Mouse (Mus musculus): ENCODE results near the gene Prkn.
A peak's percentile ranks its signal among the peaks of the same experiment; 100 is the strongest.
"Not testable (repeated sequence)": the region's sequence is repeated elsewhere in the genome, so short reads cannot be mapped to it uniquely, and the experiment has no call there.

Prkn gene

DNA sequence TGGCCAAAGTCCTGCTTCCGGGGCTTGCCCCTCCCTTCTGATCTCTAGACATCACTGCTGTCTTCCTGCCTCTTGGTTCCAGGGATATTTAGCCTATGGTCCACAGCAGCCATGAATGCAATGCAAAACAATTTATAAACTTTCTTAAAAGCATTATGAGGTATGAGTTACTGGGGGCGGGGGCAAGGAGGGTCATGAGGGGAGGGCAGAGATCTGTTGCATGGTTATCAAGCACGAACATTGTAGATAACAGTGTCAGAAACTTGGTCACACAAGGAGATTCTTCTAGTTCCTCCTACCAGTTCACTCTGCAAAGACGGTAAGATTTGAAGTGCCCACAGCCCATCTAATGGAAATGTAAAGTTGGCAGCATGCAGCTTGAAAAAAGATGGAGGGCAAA is 1149.1 kb downstream of the Prkn start:
- DNase-seq (ENCODE audit: low spot score): no peak

DNA sequence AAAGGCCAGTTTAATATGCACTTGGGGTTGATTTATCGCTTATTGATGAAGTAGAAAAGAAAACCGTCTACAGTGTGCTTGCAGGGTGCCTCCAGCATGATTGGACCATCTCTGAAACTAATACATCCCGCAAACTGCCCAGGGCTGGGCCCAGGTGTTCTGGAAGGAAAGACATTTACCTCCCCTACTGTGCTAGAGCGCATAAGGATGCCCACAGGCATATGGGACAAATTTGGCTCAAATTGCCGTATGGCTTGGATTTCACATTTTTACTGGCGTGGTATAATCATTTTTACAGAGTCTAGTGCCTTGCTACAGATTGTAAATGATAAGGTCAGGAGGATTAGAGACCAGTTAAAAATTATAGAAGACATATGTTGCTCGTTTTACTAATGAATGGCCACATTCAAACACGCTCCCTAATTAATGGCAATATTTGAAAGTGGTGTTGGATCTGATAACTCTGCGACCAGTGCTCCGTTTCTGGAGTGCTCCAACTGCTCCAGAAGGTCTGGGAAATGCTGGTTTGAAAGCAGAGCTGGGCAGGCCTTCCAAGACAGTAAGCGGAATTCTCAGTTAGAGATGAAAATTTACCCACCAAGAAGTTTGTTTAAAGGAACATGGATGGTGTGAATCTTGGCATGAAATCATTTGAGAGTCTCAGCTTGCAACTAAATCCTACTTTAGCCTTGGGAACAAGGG is 1150.4 kb downstream of the Prkn start:
- DNase-seq (ENCODE audit: low spot score): no peak

DNA sequence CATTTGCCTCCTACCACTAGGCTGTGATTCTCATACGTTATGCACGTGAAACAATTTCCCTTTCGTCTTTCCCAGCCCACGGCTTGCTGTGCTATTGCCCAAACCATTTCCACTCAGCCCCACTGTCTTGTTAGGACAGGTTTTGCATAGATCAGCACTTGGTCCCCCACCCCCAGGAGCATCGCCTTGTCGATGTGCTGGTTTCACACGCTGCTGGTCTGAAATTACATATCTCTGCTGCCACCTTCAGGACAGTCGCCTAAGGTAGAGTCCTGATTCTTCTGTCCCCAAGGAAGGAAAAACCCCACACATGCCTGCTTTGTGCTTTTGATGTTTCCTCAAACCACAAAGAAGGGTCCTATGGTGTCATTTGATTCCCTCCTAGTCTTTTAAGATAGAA is 1153.1 kb downstream of the Prkn start:
- DNase-seq (ENCODE audit: low spot score): peak; percentile 80

DNA sequence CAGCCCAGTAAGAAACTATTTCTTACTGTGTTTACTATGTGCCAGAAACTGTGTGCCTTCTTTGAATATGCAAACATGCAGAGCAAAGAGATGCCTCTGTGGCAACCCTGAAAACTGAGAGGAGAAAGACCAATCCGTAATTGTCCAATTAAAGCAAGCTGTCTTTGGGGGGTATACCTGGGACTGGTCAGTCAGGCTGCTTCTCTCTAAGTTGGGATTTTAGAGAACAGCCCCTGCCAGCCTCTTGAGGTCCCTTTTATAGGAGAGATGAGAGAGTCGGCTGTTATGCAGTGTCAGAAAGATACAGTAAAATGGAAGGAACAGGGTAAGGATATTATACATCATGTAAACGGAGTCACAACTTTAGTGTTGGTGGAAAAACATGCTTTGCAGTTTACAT is 1154.1 kb downstream of the Prkn start:
- DNase-seq (ENCODE audit: low spot score): no peak

DNA sequence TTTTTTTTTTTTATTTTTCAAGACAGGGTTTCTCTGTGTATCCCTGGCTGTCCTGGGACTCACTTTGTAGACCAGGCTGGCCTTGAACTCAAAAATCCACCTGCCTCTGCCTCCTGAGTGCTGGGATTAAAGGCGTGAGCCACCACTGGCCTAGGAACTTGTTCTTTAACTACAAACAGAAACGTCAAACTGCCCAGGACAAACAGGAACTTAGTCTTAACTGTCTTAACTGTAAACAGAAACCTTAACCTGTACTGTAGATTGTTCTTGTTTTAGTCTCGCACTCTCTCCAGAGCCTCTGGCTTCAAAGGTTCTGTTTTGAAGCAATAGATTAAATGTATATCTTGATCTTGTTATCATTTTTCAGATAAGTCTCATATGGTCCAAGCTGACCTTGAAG is 1154.6 kb downstream of the Prkn start:
- DNase-seq (ENCODE audit: low spot score): not testable (repeated sequence)

DNA sequence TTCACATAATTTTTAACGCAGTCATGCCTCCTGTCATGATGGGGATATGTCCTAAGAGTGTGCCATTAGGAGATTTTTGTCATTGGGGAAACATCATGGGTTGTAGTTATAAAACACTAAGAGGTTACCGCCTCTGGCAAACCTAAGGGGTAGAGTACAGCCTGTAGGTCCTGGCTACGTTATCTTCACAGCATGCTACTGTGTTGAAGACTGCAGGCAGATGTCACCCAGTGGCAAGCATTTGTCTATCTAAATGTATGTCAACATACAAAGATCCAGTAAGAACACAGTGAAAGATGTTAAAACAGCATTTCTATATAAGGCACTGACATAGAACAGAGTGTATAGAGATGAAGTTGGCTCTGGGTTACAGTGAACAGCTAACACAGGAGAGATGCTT is 1155.3 kb downstream of the Prkn start:
- DNase-seq (ENCODE audit: low spot score): no peak

DNA sequence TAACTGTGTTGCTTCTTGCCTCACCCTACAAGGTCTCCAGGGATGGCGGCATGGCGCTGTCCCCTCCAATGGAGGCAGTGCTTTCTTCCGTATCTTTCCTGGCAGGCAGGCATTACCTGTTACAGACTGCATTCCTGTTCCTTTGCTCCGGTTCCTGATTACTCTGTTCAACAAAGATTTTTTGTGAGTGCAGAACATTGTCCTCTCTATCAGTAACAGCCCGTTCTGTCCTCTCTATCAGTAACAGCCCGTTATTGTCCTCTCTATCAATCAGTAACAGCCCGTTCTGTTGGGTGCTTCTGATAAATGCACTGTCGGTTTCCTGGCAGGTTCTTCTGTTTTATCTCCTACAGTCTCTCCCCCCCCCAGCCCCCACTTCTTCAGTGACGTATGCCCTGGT is 1156.1 kb downstream of the Prkn start:
- no peak for DNase-seq (ENCODE audit: low spot score)

DNA sequence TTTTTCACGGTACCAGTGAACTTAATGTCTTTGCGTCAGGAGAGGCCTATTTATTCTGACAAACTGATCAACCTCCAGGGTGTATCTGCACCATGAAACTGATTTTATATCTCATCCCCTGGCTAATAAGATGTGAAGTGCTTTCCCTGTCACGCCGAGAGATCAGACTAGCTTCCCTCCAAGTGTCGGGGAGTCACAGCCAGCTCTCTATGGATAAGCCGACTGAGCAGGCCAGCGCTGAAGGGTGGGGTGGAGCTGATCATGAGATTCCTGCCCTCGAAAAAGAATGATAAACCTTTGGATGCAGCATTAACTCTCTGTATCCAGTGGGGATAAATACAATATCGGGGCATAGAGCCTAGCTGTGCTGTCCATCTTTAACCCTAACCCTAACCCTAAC is 1160.1 kb downstream of the Prkn start:
- DNase-seq (ENCODE audit: low spot score): no peak

DNA sequence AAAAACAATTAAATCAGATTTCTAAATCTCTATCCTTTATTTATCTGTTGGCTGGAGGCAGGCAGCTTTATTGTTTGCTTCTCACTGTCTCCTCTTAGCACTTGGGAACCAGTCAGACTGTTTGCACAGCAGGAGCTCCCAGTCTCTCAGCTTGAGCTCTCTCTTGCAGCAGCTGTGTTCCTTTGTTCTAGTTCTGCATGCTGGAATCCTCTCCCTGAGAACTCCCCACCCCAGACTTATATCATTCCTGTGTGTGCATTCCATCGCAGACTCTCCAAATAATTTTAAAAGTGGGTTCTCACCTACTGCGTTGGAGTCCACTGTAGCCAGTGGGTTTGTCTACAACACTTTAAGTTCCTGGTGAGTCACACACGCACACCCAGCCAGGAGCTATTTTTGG is 1181.1 kb downstream of the Prkn start:
- no peak for DNase-seq (ENCODE audit: low spot score)

DNA sequence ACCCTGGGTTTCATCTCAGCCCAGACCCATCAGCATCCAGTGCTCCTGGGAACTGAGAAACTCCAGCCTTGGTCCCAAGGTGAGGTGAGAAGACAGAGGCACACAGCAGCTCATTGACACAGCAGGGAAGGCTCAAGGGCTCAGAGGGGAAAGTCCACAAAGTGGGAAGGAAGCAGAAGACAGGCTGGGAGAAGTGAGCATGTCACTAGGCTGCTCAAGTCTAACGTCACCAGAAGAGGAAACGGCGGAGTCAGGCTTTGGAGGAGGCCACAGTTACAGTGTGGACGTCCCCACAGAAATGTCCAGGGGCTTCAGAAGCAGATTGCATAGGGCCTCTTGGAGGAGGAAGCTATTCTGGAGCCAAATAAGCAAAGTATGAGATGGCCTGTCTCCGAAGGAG is 1189.2 kb downstream of the Prkn start:
- DNase-seq (ENCODE audit: low spot score): no peak

DNA sequence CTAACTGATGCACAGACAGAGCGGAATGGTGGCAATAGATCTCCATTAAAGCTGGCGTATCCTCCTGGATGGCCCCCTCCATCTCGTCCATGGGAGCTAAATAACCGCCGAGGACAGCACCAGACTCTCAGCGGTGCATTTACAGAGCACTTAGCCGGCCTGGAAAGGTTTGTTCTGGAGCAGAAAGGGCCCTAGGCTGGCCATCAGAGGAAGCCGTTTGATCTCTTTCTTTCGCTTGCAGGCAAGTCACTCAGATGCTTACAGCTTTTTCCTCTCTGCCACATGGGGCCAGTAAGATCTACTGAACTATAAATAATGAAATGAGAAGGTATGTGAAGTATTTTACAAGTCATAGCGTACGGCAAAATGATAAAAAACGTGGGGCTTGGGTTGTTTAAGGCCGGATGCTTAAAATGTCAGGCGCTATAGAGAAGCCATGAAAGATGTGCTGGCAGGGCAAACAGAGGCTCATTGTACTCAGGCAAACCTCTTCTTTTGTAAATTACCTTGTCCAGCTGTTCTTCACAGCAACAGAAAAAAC is 1189.8 kb downstream of the Prkn start:
- peak; percentile 70 for DNase-seq (ENCODE audit: low spot score)

DNA sequence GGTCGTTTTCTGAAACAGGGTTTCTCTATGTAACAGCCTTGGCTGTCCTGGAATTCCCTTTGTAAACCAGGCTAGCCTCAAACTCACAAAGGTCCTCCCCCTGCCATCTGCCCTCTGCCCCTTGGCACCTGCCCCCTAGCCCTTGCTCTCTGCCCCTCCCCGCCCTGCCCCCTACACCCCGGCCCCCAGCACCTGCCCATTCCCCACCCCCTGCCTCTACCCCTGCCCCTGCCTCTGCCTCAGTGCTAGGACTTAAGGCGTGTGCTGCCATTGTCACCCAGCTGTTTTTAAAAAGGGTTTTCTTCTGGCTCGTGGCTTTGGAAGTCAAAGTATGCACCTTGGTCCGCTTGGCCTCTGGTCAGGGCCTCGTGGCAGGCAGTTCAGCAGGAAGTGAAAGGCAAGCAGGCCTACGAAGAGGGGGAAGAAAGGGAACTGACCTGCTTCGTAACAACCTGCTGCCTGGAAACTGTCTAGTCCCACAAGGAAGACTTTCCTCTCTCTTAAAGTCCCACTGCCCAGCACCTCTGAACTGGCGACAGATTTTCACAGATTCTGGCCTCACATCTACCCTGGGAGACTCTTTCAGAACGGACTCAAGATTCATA is 1190.5 kb downstream of the Prkn start:
- peak; percentile 39 for DNase-seq (ENCODE audit: low spot score)

DNA sequence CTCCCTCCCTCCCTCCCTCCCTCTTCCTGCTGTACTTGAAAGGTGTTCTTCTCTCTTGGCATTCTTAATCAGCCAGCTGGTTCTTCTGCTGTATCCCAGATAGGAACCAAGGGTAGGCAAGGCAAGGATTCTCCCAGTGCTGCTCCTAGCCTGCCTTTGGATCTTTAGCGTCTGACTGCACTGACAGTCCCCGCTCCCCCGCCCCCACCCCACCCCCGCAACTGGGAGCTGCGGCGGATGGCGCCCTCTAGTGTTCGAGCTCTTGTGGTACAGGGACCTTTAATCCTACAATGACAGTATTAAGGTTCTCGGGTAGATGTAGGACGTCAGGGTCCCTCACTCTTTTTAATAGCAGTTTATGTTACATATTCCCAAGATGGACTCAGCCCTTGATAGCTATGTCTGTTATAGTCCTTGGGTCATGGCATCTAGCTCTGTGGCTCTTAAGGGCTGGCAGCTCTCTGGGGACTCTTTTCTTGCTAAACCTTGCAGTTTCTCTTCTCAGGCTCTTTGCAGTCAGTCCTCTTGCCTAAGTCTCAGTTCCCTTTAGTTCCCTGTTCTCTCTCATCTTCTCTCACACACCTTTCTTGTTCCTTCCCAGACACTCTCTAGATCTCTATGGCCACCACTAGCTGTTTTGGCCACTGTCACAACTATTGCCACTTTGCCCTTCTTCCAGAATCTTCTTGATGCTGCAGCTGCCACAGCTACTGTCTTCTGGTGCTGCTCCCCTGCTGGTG is 1191.2 kb downstream of the Prkn start:
- DNase-seq (ENCODE audit: low spot score): peak; percentile 81

DNA sequence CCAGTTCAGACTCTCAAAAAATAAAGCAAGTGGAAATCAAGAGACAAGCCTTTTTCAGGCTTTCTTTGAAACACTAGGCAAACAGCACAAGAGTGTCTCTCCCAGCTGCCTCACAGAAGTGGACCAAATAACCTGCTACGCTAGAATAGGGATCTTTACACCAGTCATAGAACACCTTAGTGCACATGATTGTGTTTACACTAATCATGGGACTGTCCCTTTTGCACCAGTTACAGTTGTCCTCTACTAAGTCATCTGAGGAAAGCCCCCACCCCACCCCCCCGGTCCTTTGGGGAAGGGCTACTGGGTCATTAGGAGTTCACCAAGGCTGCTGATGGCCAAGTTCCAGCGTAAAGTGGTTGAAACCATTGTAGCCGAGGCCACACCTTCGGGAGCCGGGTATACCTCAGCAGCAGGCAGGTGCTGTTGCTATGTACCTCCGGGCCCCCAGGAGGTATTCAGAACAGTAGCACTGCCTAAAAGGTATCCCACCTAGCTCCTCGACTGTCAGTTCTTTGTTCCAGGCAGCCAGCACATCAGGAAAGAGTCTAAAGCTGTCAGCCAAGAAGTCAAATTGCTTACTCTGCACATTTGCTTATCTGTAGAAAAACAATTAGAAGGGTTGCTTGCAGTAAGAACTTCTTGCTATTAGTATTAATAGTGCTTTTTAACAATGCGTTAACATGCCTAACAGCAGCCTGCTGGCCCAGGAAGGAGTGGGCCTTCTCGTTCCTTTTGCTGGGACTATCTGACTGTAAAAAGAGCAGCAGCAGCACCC is 1192.0 kb downstream of the Prkn start:
- DNase-seq (ENCODE audit: low spot score): no peak

DNA sequence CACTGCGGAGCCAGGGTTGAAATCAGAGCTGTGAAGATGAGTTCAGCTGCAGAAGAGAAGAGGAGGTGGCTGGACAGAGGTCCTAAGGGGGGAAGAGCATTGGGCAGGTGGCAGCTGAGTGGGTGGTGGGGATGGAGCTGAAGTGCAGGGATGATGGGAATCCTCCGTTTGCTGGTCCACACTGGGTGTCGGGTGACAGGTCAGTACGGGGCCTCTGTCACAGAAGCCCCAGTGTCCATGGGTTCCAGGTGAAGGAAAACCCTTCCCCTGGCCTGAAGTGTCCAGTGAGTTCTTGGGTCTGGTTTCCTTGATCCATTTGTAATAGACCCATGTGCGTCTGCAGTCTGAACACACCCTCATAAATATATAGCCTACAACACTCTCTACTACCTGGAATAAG is 1195.2 kb downstream of the Prkn start:
- DNase-seq (ENCODE audit: low spot score): no peak

DNA sequence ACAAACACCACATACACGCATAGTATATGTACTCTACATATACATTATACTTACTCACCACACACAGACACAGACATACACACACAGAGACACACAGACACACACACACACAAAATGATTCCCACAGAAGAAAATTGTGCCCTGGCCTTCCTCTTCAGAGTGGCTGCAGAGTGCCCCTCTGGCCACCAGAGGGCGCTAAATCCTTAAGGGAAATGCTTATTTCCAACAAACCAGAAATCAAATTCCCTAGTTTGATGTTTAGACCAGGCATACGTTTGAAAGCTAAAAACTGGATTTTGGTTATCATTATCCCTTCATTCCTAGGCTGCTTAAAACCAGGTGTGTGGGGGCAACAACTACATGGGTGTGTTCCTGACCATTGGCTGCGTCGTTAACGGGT is 1196.0 kb downstream of the Prkn start:
- peak; percentile 84 for DNase-seq (ENCODE audit: low spot score)

DNA sequence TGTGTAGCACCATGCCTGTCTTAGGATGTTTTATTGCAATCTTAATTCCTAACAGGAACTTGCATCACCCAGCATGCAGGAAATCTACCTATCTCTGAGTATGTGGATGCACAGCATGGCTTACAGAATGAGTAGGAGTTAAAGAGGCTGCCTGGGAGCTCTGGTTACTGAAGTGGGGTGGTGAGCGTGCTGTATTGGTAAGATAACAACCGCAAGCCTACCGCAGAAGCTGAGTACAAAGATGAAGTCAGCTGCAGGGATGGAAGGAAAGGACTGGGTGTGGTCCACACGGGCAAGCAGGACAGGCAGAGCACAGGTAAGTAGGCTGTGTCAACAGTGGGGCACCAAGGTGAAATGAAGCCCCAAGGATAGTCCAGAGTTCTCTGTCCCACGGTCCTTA is 1196.9 kb downstream of the Prkn start:
- DNase-seq (ENCODE audit: low spot score): no peak

DNA sequence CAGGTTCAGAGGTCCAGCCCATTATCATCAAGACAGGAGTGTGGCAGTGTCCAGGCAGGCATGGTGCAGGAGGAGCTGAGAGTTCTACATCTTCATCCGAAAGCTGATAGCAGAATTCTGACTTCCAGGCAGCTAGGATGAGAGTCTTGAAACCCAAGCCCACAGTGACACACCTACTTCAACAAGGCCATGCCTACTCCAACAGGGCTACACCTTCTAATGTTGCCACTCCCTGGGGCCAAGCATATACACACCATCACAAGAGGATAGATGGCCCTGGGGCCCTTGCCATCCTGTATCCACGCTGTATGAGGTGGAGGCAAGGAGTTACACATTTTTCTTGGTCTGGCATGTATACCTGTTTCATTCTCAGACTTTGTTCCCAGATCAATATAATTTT is 1197.4 kb downstream of the Prkn start:
- DNase-seq (ENCODE audit: low spot score): no peak

DNA sequence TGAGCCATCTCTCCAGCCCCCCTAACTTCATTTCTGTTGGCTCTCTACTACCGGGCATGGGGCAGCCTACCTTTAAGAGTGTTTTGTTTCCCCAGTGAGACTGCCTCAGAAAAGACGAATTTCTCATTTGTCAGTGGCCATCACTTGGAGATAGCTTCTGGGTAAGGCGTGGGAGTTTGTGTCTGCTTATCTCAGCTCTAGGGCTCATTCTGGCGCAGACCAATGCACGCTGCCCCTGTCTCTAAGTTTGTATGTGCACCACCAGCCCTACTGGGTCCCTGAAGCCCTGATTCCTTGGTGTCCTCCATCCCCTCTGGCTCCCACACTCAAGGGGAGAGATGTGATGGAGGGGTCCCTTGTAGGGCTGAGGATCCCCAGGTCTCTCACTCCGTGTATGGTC is 1198.3 kb downstream of the Prkn start:
- DNase-seq (ENCODE audit: low spot score): no peak

DNA sequence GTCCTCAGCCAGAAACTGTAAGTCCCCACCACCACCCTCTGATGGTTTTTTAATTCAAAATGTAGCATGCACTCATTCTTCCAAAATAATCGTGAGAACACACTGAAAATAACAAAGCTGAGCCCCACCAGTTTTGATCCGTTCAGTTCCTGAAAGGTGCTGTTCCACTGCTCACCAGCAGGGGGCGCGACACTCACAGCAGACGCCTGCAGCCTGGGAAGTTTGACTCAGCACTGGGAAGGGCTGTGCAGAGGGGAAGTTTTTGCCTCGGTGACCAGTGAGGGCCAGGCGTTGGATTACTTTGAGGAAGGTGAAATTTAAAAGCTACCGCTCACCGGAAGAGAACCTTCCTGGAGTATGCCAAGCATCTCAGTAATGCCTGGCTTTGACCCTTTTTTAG is 1199.0 kb downstream of the Prkn start:
- peak; percentile 88 for DNase-seq (ENCODE audit: low spot score)

DNA sequence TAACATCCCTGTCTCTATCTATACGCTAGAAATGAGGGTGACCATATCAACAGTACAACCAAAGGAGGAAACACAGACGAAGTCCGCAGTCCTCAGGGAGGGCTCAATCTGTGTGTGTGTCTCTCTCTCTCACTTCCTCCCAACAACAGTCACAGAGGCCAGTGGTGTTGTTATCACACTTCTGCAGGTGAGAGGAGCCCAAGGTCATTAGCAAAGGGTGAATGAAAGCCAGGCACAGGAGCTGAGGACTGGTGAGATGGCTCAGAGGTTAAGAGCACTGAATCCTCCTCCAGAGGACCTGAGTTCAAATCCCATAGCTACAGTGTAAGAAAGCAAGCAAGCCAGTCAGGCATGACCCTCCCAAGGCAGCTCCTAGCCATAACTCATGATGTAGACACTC is 1199.7 kb downstream of the Prkn start:
- DNase-seq (ENCODE audit: low spot score): no peak

DNA sequence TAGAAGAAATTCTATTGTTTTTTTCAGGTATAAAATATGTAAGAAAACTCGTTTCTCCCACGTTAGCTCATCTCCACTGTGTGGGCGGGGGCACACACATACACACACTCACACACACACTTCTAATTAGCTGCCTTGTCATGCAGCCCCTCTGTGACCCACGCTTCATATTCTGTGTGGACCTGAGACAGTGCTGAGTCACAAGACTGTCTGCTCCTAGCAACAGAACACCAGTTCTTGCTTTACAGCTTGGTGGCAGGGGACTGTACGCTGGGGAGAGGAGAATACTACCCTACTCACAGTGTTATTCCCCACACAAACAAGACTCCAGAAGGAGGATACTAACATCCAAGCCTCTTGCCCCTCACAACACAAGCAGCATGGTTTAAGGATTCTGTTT is 1200.4 kb downstream of the Prkn start:
- DNase-seq (ENCODE audit: low spot score): no peak
